Mouse (Mus musculus) T-helper 2 cell (primary cell): ENCODE data around the gene Naf1.

Source experiments
- in situ Hi-C: fragments of 300-600 bp; cut with MboI, MseI; formaldehyde crosslinking; loops from one replicate; pipeline ENCODE4 v1.15.1; 2025; ENCODE audit warnings: high pct_unique_total_duplicates

Naf1 gene

GRCm38 (mm10) chr8:66860023-66860422 lies at the start of gene Naf1:
TSS of gene Naf1 (plus strand) at chr8:66860217.
- in situ Hi-C loops = loop anchor here (25.0 kb wide), 1 partner anchor 373 kb away; the partner anchor contains the start of gene Tma16

DNA sequence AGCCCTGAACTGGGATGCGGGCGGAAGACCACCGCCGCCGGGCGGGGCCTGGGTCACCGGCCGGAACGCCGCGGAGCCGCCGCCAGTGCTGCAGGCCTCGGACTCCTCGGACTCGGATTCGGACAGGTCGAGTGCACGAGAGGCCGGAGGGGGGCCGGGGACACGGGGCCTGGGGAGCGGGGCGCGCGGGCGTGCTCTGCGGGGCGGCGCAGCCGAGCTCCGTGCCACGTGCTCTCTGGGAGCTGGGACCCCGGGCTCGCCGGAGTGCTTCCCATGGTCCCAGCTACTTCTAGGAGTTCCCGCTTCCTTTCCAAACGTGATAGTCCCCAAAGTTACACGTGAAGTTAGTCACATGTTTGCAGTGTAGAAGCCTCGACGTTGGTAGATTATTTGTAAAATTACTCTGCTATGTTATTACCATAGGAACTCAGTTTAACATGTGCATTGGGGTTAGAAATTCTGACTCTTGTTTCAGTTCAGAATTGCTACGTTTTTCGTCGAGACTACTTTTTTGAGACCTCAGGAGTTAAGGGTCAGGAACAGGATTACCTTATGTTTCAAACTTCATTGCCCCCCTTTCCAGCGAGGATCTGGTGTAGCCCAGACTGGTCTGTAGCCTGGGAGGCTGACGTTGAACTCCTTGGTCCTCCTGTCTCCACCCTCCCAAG lies 1.0 kb downstream of the Naf1 start:
- in situ Hi-C loops = loop anchor here (25.0 kb wide), 1 partner anchor 374 kb away; the partner anchor contains the start of gene Tma16

DNA sequence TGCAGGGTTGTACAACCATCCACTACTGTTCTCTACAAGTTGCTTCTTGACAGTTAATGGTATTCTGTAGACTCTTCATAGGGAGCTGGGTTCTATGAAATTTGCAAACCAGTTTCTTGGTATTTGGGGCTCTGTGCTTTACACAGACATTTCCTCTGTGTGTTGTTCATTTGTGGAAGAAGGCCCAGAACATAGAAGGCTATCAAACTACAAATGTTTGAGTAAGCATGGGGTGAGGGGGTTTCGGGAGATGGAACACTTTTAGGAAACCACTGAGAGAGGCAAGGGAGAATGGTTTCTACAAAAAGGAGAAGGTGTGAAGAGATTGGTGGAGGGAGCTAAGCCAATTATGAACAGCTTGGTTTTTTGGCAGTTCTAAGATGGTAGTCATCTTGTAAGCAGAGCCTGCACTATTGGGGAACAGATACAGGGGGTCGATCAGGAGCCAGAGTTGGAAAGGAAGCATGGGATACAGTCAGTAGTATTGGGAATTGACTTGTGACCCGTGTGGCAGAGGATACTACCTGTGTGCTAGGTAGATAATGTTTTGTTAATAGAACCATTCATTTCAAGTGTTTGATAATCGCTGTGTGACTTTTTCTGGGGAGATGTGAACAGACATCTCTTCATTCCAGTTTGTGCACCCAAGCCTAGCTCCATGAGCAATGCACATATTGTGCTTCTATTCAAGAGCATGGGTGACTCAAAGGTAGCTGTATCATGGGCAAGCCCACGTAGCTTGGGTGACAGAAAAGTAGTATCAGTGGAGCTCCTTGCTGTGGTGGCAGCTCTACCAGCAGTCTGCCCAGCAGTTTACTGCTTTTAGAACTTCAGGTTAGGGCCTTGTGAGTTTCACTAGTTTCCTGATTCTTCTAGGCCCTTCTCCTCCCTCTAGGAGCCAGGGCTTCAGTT lies 1.8 kb downstream of the Naf1 start:
- in situ Hi-C loops = loop anchor here (25.0 kb wide), 1 partner anchor 375 kb away; the partner anchor contains the start of gene Tma16

- in situ Hi-C loops = loop anchor here (25.0 kb wide), 1 partner anchor 376 kb away; the partner anchor contains the start of gene Tma16
These were observed 3.7 kb downstream of the Naf1 start for GRCm38 (mm10) chr8:66863761-66864160.

DNA sequence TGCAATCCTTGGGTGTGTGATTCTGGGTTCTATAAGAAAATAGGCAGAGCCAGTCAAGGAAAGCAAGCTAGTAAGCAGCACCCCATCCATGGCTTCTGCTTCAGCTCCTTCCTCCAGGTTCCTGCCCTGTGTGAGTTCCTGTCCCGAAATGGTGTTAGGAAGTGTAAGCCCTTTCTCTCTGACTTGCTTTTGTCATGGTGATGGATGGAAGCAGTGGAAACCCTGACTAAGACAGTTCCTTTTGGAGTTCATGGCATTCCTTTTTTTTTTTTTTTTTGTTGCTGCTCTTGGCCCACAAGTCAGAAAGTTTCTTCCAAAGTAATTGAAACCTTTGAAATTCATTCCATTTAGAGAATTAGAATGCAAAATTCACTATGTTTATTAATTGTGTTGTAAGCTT lies 5.1 kb downstream of the Naf1 start:
- in situ Hi-C loops = loop anchor here (25.0 kb wide), 1 partner anchor 378 kb away; the partner anchor contains the start of gene Tma16

DNA sequence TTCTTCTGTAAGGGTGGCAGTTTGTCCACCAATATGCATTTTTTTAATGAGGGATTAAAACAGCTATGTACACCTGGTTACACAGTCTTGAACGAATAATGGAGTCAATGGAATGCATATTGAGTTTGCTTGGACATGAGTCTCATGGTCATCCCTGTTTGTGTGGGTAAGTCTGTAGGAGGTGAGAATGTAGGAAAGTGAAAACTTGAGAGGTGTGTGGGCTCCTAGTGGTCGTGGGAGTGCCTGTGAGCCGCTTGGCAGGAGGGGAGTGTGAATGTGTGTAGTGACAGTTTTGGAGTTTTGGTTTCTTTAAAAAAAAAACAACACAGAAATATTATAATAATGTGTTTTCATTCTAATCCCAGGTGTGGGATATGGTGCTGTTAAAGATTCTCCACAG lies 7.7 kb downstream of the Naf1 start:
- in situ Hi-C loops = loop anchor here (25.0 kb wide), 1 partner anchor 380 kb away; the partner anchor contains the start of gene Tma16

- in situ Hi-C loops = loop anchor here (25.0 kb wide), 1 partner anchor 382 kb away; the partner anchor contains the start of gene Tma16
These were observed 9.4 kb downstream of the Naf1 start for GRCm38 (mm10) chr8:66869211-66869932.

- in situ Hi-C loops = no loop called here
These were observed 23.8 kb downstream of the Naf1 start for GRCm38 (mm10) chr8:66883866-66884265.

DNA sequence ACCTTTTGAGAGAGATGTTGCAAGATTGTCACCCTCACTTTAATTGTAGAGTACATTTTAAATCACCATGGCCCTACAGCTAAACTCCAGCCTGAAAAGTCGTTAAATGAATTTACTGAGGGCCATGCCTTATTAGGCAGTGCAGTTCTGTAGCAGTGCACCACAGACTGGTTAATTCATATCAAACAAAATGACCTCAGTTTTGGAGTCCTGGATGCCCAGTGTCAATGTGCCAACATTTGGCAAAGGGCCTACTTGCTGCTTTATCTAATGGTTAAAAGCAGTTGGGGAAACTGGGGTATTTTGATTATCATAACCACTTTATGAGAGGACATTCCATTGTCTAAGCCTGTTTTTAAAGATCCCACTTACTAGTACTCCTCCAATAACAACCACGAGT lies 31.9 kb downstream of the Naf1 start:
- in situ Hi-C loops = no loop called here

- in situ Hi-C loops = no loop called here
These were observed 45.0 kb downstream of the Naf1 start for GRCm38 (mm10) chr8:66905000-66905399.

DNA sequence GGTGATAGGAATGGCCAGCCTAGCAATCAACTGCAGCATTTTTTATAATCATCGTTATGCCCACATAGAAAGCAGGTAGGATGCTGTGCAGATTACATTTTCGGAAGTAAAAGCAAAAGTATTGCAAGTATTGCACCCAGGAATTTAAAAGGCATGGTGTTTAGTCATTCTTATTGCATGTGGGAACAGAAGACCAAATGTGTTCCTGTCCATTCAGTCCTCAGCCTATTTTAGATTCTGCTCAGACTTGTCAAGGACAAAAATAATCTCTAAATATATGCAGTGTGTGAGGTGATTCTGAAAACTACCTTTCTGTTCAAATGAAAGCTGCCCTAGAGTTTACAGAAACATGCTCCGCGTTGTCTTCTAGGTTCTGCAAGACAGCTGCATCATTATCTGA lies 45.5 kb downstream of the Naf1 start:
- in situ Hi-C loops = no loop called here

- in situ Hi-C loops = no loop called here
These were observed 46.1 kb downstream of the Naf1 start for GRCm38 (mm10) chr8:66906116-66906515.

GRCm38 (mm10) chr8:66910684-66911083 lies 50.7 kb downstream of the Naf1 start:
- in situ Hi-C loops = loop anchor here (10.0 kb wide), 1 partner anchor 176 kb away; no protein-coding TSS in a partner anchor

DNA sequence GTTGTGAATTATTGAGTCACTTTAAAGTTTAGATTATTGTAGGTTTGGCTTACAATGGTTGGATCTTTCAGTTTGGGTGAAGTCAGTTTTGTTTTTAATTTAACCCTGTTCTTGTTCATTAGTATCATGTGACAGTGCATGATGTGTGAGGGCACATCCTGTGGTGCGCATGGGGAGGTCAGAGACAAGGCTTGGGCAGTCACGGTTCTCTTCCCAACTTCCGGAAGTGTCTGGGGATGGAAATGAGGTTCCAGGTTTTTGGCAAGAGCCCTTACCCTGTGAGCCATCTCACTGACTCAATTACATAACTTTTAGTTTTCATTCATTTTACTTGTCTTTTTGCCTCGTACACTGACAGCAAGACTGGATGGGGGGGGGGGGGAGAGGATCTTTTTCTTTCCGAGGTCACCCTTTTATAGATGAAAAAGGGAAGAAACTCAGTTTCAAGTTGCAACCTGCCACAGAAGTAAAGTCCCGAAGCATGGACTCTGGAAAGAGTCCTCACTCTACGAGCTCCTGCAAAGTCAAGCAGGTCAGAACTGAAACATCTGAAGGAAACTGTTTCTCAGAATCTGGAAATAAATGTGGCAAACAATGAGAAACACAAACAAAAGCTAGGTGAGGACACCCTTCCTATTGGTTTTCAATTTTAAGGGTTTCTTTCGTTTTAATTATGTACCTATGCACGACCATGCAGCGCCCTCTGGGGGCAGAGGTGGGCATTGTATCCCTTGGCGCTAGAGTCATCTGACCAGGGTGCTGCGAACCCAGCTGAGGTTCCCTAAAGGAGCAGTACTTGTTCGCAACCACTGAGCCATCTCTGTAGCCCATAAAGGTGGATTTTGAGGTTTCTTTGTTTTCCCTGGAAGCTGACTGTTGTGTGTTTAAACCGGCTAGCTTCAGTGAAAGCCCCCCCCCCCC lies 53.9 kb downstream of the Naf1 start:
- in situ Hi-C loops = loop anchor here (10.0 kb wide), 1 partner anchor 179 kb away; no protein-coding TSS in a partner anchor

DNA sequence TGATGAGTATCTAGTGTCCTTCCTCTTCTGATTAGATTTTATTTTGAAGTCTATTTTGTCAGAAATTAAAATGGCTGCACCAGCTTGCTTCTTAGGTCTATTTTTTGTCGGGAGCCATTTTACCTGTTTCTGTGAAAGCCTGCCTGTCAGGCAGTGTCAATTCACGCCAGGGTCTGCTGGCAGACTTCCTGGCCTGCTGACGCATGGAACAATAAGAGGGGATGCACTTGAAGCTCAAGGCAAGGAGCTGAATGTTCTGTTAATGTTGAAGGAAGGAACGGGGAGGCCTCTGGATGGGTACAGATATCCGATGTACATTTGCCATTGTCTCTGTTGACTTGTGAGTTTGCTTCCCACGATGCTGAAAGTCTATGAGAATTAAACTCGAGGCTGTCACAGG lies 56.0 kb downstream of the Naf1 start:
- in situ Hi-C loops = loop anchor here (10.0 kb wide), 1 partner anchor 181 kb away; no protein-coding TSS in a partner anchor

DNA sequence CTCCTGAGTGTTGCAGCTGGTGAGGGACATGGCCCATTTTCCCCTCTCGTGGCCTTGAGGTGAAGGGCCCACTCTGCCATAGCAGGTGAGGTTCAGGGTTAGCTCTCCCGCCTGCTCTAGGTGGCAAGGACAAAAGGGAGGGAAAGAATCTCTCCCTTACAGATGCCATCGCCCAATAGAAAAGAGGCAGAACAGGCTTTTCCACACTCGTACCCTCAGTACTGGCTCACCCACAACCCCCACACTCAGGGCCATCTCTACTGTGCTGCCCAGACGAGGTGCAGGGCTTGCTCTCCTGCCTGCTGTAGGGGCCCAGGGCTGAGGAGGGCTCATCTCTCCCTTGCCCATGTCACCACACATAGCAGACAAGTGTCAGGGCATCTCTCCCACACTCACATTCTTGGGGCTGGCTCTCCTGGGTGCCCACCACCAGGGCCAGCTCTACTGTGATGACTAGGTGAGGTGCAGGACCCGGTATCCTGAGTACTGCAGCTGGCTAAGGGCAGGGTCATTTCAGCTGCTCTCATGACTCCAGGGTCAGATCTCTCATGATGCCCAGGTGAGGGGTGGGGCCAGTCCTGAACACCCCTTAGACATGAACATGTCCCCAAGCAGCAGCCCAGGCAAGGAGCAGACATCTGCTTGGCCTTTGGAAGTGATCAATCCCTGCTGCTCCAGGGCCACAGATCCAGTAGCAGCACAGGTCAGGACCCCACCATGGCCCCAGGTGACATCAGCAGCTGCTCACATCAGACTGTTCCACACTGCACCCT lies 57.9 kb downstream of the Naf1 start:
- in situ Hi-C loops = loop anchor here (10.0 kb wide), 1 partner anchor 183 kb away; no protein-coding TSS in a partner anchor

GRCm38 (mm10) chr8:66918471-66918870 lies 58.5 kb downstream of the Naf1 start:
- in situ Hi-C loops = loop anchor here (10.0 kb wide), 1 partner anchor 184 kb away; no protein-coding TSS in a partner anchor

DNA sequence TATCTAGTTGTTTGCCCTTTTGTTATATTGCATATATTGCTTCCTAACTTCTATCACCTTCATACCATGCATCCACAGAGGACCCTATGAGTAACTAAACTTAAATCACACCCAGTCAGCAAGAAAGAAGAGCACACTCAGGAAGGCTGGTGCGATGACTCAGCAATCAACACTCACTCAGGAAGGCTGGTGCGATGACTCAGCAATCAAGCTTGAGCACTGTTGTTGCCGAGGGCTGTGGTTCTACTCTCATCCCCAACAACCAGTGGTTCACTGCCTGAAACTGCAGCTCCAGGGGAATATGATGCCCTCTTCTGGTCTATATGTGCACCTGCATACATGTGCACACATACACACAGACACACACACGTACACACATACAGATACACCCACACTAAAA lies 73.7 kb downstream of the Naf1 start:
- in situ Hi-C loops = no loop called here

DNA sequence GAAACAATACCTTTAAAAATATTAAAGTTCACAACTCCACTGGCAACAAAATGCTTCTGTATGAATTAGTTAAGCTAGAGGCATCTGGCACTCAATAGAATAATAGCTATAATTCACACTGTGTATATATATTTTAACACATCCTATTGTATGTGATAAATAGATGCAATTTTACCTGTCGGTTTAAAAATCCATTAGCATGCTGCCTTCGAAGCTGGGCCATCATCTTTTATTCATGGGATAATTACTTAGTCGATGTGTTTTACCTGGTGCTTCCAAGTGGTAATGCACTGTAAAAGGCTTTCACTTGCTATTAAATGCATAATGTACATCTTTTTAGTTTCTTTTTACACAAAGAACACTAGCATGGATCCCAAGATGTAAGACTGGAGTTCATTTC lies 76.2 kb downstream of the Naf1 start:
- in situ Hi-C loops = no loop called here
